Mouse (Mus musculus) CH12.LX (cell line): Measurements from ENCODE around the gene Prkn. TPM values are rescaled to one million over a fixed set of nuclear protein-coding genes. Genes with fewer than 3 reads are reported as not detected.

Source experiments
- DNase-seq: peaks from one replicate; pipeline ENCODE4 v3.0.0-alpha.2; 2013; ENCODE audit errors: extremely low read depth
- H3K27ac ChIP-seq: 2 replicates; pipeline ENCODE4 v1.5.1; 2012; ENCODE audit warnings: low read depth, mild to moderate bottlenecking, control low read depth, moderate library complexity; ENCODE audit not compliant: insufficient read depth
- H3K27me3 ChIP-seq: replicated peaks from 2 replicates; pipeline ENCODE3; 2012; ENCODE audit warnings: inconsistent platforms
- H3K36me3 ChIP-seq, 2 experiments: replicated peaks in 1 of 2; 2 replicates each; pipeline versions ENCODE3 to v1.6.1; 2012; ENCODE audit warnings: inconsistent platforms in 1 of 2, low read length in 1 of 2, mild to moderate bottlenecking in 1 of 2, mixed read lengths in 1 of 2, moderate library complexity in 1 of 2; ENCODE audit not compliant: control insufficient read depth in 1 of 2, insufficient read depth in 1 of 2
- H3K4me1 ChIP-seq, 2 experiments: 2 replicates each; pipeline ENCODE4 v1.6.1; 2012; ENCODE audit warnings: inconsistent platforms in 1 of 2, moderate library complexity in 1 of 2; ENCODE audit not compliant: insufficient read depth in 2 of 2, control insufficient read depth in 1 of 2
- H3K4me2 ChIP-seq: 2 replicates; pipeline ENCODE4 v1.6.1; 2012; ENCODE audit warnings: low read depth, mild to moderate bottlenecking, control low read depth; ENCODE audit not compliant: poor library complexity, insufficient read depth, severe bottlenecking
- H3K4me3 ChIP-seq, 3 experiments: fragments of 150-350 bp in 1 of 3; sonication (generic) in 1 of 3; replicated peaks in 1 of 3; 2 replicates each; pipeline versions ENCODE3 to v1.5.1; 2011 to 2012; ENCODE audit warnings: low read depth in 2 of 3, low read length in 2 of 3, mild to moderate bottlenecking in 2 of 3, moderate library complexity in 2 of 3, control low read depth in 1 of 3, improper control_type of control experiment in 1 of 3, inconsistent platforms in 1 of 3, mixed read lengths in 1 of 3; ENCODE audit not compliant: poor library complexity in 1 of 3
- H3K79me2 ChIP-seq: replicated peaks from 2 replicates; pipeline ENCODE4 v1.6.1; 2012; ENCODE audit warnings: mild to moderate bottlenecking, moderate library complexity; ENCODE audit not compliant: control insufficient read depth, poor library complexity, insufficient read depth, severe bottlenecking; ENCODE audit errors: extremely low read depth
- H3K9ac ChIP-seq: 2 replicates; pipeline ENCODE4 v1.6.1; 2012; ENCODE audit warnings: low read depth, mild to moderate bottlenecking, control low read depth, moderate library complexity; ENCODE audit not compliant: insufficient read depth
- H3K9me3 ChIP-seq: replicated peaks from 2 replicates; pipeline ENCODE3; 2012; ENCODE audit warnings: low read length, inconsistent platforms, mixed read lengths
- CHD1 ChIP-seq: IDR thresholded peaks from 2 replicates; pipeline ENCODE4 v1.6.1; 2012; ENCODE audit warnings: low read depth, low read length, improper control_type of control experiment, inconsistent platforms
- CHD2 ChIP-seq: IDR thresholded peaks from 2 replicates; pipeline ENCODE4 v1.6.1; 2011; ENCODE audit warnings: low read length, improper control_type of control experiment
- CTCF ChIP-seq, 2 experiments: IDR thresholded peaks in 1 of 2; conservative IDR thresholded peaks in 1 of 2; 2 replicates each; pipeline ENCODE4 v1.5.1; 2011 to 2012; ENCODE audit warnings: low read depth in 2 of 2, low read length in 2 of 2, improper control_type of control experiment in 1 of 2, inconsistent platforms in 1 of 2, mild to moderate bottlenecking in 1 of 2, moderate library complexity in 1 of 2
- E2F4 ChIP-seq: IDR thresholded peaks from 2 replicates; pipeline ENCODE4 v1.6.1; 2011; ENCODE audit warnings: low read depth, low read length, improper control_type of control experiment; ENCODE audit not compliant: insufficient replicate concordance
- ELF1 ChIP-seq: IDR thresholded peaks from 2 replicates; pipeline ENCODE4 v1.6.1; 2014; ENCODE audit warnings: low read depth, mild to moderate bottlenecking, inconsistent platforms, low read length, improper control_type of control experiment
- EP300 ChIP-seq: IDR thresholded peaks from 2 replicates; pipeline ENCODE4 v1.6.1; 2011; ENCODE audit warnings: low read length, improper control_type of control experiment
- ETS1 ChIP-seq: conservative IDR thresholded peaks from 2 replicates; pipeline ENCODE4 v1.6.1; 2012; ENCODE audit warnings: low read depth, mild to moderate bottlenecking, inconsistent platforms, low read length, improper control_type of control experiment, moderate library complexity
- IRF4 ChIP-seq: IDR thresholded peaks from 2 replicates; pipeline ENCODE4 v1.6.1; 2014; ENCODE audit warnings: low read depth, mild to moderate bottlenecking, inconsistent platforms, low read length, improper control_type of control experiment
- JUND ChIP-seq: conservative IDR thresholded peaks from 2 replicates; pipeline ENCODE4 v1.6.1; 2011; ENCODE audit warnings: low read depth, low read length, improper control_type of control experiment
- MAZ ChIP-seq: IDR thresholded peaks from 2 replicates; pipeline ENCODE4 v1.6.1; 2012; ENCODE audit warnings: low read depth, mild to moderate bottlenecking, inconsistent platforms, low read length, improper control_type of control experiment, moderate library complexity
- MYC ChIP-seq: IDR thresholded peaks from 2 replicates; pipeline ENCODE4 v1.6.1; 2011; ENCODE audit warnings: low read depth, mild to moderate bottlenecking, improper control_type of control experiment, low read length
- RAD21 ChIP-seq: IDR thresholded peaks from 2 replicates; pipeline ENCODE4 v1.6.1; 2011; ENCODE audit warnings: low read depth, mild to moderate bottlenecking, low read length, improper control_type of control experiment, moderate library complexity
- SIN3A ChIP-seq: IDR thresholded peaks from 2 replicates; pipeline ENCODE4 v1.6.1; 2012; ENCODE audit warnings: low read length, improper control_type of control experiment, inconsistent platforms
- SMC3 ChIP-seq: IDR thresholded peaks from 2 replicates; pipeline ENCODE4 v1.6.1; 2011; ENCODE audit warnings: low read depth, low read length, improper control_type of control experiment
- TBP ChIP-seq: conservative IDR thresholded peaks from 2 replicates; pipeline ENCODE4 v1.6.1; 2011; ENCODE audit warnings: low read depth, low read length, improper control_type of control experiment
- USF1 ChIP-seq: IDR thresholded peaks from 2 replicates; pipeline ENCODE4 v1.6.1; 2014; ENCODE audit warnings: low read depth, mild to moderate bottlenecking, inconsistent platforms, low read length, improper control_type of control experiment
- USF2 ChIP-seq: conservative IDR thresholded peaks from 2 replicates; pipeline ENCODE4 v1.6.1; 2011; ENCODE audit warnings: low read depth, low read length, improper control_type of control experiment
- dilution Hi-C: fragments of 300-500 bp; cut with MboI; formaldehyde crosslinking; loops from 2 replicates; pipeline ENCODE4 v1.14.3; 2020; ENCODE audit warnings: low sequenced_read_pairs; ENCODE audit not compliant: extremely low pct_unique_long_range_greater_than_20kb, extremely low pct_ligation_motif_present
- in situ Hi-C: fragments of 300-500 bp; cut with MboI; formaldehyde crosslinking; loops from 3 replicates; pipeline ENCODE4 v1.14.3; 2019; ENCODE audit warnings: low sequenced_read_pairs, low pct_ligation_motif_present, low pct_unique_long_range_greater_than_20kb, mixed read lengths
- polyA plus RNA-seq: library from polyadenylated mRNA; unstranded; fragments of >175 nt; gene quantifications from 2 replicates; pipeline ENCODE4 v1.2.1, GENCODE M21; 2012; ENCODE audit warnings: low read depth; ENCODE audit not compliant: insufficient read length
- total RNA-seq, 2 experiments: library from RNA; depleted of rRNA; stranded (reverse); fragments of 300-350 nt in 1 of 2; fragments of >200 nt in 1 of 2; gene quantifications; 2 replicates each; pipeline ENCODE4 v1.2.3; 2012 to 2014

Prkn gene
- total and polyA plus RNA-seq, 3 experiments = 0.08 TPM; not detected in 2

DNA sequence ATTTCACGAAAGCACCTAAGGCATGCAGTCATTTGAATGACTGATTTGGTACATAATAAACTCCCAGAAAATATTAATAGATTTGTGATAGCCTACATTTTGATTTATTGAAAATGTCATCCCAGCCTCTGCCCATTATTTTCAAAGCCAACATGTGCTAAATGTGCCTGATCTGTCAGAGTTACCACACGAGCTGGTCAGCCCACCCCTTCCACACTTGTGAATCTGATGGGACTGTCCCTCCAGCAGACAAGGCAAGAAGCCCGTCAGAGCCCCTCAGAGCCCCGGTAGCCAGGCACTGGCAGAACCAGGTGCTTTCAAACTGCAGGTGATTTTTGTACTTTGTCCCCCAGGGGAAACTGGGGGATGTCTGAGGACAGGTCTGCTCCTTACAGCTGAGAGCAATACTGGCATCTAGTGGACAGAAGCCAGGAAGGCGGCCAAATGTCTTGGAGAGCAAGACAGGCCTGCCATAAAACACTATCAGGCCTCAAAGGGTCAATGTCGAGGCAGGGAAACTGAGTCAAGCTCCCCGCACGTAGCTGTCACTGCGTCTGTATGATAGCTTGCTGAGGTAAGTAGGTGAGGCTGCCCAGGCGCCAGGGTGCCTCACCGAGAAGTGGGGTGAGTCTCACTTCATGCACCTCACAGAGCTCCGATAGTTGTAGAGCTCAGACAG is 1078.1 kb downstream of the Prkn start:
- TF ChIP-seq SMC3 = peak; percentile 36
- peak; percentile 13 to 58; a peak in 2 of 4 replicates for TF ChIP-seq CTCF (conservative IDR thresholded peaks at IDR 0.05 in 1 of 2, IDR thresholded peaks at IDR 0.05 in 1 of 2; ENCODE audit: low read depth in 2 of 2, low read length in 2 of 2)
- TF ChIP-seq CHD2 = no peak
- peak; percentile 52 for TF ChIP-seq RAD21
- Histone ChIP-seq H3K9ac (no peak overlapping the region), H3K27me3 (peaks cover 2% of the 10 kb centered on the region), H3K4me2 (no peak overlapping the region), H3K27ac (no peak overlapping the region), H3K9me3 (no peaks in the 10 kb centered on the region), H3K4me3 (no peak overlapping the region), H3K79me2 (no peaks in the 10 kb centered on the region), H3K4me1 (peaks cover 0 to 9% of the 10 kb centered on the region in 2 experiments; a peak in 2 of 4 replicates), H3K36me3 (no peaks in the 10 kb centered on the region)
- in situ Hi-C loops (no loop called here), dilution Hi-C loops (no loop called here)
- peak; percentile 21 for DNase-seq

- dilution Hi-C loops (no loop called here), in situ Hi-C loops (no loop called here)
- H3K27ac ChIP-seq = no peak overlapping the region
- no peak overlapping the region for H3K4me2 ChIP-seq
- DNase-seq = no peak
- peaks cover 2% of the 10 kb centered on the region for H3K27me3 ChIP-seq
- H3K36me3 ChIP-seq = no peaks in the 10 kb centered on the region
- H3K4me3 ChIP-seq = no peak overlapping the region
- TF ChIP-seq EP300 (no peak), SMC3 (no peak), JUND (no peak), CHD1 (no peak), USF1 (no peak), IRF4 (no peak), MAZ (no peak), MYC (no peak), ETS1 (no peak), TBP (no peak), USF2 (no peak), E2F4 (no peak), SIN3A (no peak), ELF1 (no peak)
- H3K79me2 ChIP-seq = no peaks in the 10 kb centered on the region
- no peak overlapping the region for H3K9ac ChIP-seq
- H3K4me1 ChIP-seq = peaks cover 0 to 9% of the 10 kb centered on the region in 2 experiments; a peak in 2 of 4 replicates
- no peaks in the 10 kb centered on the region for H3K9me3 ChIP-seq
Measured at GRCm38 (mm10) chr17:11919581-11919980, 1079.4 kb downstream of the Prkn start.
